Mouse (Mus musculus): ENCODE measurements around the gene Atf7ip.

Atf7ip gene

DNA sequence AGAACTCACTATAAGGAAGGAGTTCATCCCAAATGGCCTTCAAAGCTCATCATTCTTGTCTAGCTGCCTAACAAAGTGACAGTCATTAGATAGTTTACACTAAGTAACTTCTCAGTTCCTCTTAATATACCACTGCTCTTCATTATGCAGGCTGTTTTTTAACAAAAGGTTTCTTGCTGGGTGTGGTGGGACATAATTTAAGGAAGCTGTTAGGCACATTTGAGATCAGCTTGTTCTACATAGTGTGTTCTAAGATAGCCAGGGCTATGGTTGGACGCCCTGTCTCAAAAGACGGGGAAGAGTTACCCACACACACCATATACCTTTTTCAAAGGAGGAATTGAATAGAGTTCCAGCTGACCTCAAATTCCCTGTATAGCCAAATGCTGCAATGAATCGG, 21.9 kb upstream of the Atf7ip start:
- in situ Hi-C loops (cut with MseI, MboI), result no loop called here

DNA sequence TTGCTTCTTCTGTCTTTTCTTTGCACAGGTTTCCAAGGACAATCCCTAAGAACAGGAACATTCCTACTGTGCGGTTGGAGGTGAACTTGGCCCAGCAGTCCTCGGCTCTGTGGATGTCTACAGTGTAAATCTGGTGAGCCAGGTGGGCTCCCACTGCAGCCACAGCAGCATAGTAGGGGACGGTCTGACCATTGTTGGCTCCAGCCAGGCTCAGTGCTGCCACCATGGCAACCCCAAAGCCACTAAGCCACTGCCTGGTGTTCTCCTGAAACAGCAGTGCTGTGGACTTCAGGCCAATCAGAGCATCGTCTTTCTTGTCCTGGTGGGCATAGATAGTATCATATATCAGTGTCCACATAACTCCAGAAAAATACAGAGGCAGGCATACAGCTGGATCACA, 19.8 kb upstream of the Atf7ip start:
- in situ Hi-C loops (cut with MseI, MboI), result no loop called here

DNA sequence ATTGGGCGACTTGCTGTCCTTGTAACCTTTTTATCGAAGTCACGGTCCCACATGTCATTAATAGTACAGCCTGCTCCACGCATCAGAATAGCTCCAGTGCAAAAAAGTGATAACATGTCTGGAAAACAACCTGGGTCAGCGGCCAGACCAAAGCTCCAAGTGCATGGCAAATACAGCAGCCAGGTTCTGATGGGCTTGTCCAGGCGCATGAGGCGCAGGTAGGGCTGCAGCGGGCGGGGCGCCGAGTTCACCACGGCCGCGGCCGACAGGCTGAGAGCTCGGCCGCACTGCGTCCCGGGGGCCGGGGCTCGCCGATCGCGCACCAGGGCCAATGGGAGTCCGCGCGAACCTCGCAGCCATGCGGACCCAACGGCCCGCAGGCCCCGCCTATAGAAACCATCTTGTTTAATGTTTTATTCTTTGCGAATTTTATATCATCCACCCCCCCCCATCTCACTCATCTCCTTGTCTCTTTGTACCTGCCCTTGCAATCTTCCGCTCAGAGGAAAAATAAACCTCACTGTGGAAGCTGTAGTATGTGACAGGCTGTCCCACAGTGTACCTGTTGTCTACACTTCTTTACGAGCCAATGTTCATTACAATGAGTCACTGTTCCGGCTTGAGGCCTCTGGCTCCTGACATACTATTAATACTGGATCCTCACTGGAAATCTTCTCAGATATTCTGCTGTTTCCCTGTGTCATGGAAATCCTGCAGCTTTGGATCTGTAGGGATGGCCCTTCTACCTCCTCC, 19.0 kb upstream of the Atf7ip start:
- in situ Hi-C loops (cut with MseI, MboI), result no loop called here

DNA sequence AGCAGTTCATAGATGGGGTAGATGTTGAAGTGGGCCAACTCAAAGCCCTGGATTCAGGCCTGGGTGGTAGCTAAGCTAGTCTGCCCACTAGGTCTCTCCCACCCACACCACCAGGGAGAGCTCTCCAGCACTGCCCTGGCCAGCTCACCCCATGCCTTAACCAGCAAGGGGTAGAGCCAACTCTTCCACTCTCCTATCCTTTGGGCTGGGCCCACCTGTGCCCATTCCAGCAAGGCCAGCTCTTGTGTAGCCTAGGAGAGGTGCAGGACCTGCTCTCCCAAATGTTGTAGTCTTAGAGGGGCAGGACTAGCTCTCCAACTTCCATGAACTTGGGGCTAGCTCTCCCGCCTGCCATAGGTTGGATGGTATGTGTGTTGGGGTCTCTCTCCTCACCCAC, 18.4 kb upstream of the Atf7ip start:
- in situ Hi-C loops (cut with MseI, MboI), result no loop called here

DNA sequence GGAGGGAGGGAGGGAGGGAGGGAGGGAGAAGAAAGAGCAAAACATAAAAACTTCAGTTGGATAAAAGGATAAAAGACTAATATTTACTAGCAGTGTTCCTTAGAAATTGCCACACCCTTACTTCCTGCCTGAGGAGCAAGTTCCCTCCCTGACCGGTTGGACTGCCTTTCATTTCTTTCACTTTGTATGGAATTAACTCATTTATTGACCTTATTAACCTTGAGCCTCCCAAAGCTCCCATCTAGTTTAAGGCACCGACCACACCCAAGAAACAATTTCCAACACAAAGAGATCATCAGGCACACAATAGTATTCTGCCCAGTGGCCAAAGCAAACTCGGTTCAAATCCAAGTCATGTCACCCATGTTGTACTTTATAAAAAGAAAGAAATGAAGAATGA, 16.1 kb upstream of the Atf7ip start:
- in situ Hi-C loops (cut with MseI, MboI), result no loop called here

DNA sequence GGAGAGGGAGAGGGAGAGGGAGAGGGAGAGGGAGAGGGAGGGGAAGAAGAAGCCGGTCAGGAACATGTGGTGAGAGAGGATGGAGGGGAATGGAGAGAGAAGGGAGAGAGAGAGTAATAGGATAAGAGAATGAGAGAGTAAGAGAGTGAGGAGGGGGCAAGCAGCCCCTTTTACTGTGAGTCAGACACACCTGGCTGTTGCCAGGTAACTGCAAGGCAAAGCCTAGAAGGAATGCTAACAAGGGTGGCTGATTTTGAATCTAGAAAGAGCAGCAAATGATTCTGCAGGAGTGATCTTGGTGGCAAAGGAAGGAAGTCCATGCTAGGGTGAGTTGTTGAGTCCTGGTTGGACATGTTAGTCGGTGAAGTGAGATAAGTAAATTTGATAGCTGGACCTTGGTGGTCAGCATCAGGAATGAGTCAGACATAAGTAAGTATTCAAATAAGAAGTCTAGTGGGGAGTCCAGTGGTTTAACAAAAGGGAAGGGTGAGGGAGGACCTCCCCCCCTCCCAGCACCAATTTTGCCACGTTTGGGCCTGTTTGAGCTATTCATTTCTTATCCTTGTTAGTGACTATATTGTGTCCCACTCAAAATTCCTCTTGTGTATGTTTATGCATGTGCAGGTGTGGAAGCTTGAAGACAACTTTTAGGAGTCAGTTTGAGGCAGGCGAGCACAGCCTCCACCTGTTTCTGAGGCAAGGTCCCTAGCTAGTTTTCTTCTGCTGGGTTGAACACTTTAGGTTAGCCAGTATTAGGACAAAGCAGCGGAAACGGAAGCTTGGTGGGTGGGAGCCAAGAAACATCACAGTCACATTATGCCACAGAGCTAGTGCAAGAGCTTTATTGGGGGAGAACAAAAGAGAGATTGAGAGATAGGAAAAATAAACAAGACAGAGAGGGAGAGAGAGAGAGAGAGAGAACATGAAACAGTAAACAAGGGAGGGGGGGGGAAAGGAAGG, 15.2 kb upstream of the Atf7ip start:
- in situ Hi-C loops (cut with MseI, MboI), result no loop called here

DNA sequence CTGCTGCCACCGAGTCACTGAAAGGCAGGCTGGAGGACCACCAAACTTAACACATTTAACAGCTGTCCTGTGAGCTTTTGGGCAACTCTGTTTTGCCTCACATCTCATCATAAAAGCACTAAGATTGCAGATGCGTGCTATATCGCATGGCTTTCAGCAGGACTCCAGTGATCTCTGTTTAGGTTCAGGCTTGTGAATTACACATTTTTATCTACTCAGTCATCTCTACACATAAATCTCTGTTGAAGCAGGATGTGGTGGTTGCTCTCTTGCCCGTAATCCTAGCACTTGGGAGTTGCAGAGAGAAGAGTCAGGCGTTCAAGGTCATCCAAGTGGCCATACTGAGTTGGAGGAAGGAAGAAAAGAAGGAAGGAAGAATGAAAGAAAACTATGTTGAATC, 14.3 kb upstream of the Atf7ip start:
- in situ Hi-C loops (cut with MseI, MboI), result no loop called here

DNA sequence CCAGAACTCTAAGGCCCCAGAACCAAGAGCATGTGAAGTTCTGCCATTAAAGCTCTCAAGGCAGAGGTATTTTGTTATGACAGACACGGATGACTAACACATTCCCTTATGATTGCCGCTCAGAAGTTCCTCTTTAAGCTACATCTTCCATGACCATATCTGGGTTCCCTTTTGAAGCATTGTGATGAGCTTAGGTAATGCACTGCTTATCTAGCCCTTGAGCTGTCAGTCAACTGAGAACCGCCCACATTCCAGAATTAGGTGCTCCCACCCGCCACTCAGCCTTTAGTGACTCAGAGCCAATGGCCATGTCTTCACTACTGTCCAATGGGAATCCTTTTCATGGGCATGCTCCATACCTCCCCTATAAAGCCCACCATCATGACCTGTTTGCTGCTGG, 13.7 kb upstream of the Atf7ip start:
- in situ Hi-C loops (cut with MseI, MboI), result no loop called here

DNA sequence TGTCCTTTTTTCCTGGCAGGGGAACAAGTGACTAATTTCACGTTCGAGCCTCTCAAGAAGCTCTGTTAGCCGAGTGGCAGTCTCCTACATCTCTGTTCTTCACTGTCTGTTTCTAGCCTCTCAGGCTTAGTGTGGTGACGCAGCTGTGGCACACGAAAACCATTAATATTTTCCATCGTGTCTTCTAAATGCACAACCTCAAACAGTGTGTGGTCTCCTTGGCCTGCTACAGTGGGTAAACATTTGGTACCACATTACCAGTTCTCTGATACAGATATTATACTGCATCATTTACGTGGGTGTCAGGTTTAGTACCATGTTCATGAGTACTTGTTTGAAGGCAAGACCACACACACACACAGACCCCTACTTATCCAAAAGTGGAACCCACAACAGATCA, 12.5 kb upstream of the Atf7ip start:
- in situ Hi-C loops (cut with MseI, MboI), result no loop called here

DNA sequence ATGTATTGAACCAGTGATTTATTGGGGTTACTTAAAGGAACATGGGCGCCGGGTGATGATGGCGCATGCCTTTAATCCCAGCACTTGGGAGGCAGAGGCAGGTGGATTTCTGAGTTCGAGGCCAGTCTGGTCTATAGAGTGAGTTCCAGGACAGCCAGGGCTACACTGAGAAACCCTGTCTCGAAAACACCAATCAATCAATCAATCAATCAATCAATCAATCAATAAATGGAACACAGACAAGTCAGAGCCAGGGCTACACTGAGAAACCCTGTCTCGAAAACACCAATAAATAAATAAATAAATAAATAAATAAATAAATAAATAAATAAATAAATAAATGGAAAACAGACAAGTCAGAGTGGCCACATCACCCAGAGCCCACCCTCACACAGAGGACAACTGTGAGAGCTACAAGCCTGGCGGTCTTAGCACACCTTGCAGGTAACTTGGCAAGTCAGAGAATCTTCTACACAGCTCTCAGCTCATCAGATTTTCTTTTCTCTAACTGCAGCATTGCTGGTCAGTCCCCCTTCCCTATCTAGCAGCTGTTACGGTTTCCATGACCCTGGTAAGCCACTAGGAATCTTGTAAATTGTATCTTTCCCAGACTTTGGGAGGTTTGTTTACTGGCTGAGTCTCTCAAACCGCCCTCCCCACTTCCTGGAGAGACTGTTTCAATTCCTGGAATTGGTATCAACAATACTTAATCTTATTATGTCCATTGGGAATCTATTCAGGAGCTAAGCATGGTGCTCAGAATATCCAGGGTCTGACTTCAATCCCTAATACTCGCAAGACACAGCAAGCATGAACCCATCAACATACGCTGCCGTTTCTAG, 11.8 kb upstream of the Atf7ip start:
- in situ Hi-C loops (cut with MseI, MboI), result no loop called here

DNA sequence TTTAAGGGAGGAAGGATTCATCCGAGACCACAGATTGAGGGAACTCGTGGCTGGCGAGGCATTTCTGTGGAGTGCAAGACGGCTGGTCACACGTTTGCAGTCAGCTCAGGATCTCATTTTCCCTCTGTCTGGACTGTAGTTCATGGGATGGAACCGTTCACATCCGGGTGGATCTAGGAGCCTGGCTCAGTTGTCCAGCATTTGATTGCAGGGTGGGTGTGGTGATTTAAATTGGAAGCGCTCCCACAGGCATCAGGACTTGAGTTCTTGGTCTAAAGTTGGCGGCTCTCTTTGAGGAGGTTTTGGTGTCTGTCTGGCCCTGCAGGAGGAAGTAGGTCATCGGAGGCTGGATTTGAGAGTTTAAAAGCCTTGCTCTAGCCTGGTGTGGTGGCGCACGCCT, 10.9 kb upstream of the Atf7ip start:
- in situ Hi-C loops (cut with MseI, MboI), result no loop called here

DNA sequence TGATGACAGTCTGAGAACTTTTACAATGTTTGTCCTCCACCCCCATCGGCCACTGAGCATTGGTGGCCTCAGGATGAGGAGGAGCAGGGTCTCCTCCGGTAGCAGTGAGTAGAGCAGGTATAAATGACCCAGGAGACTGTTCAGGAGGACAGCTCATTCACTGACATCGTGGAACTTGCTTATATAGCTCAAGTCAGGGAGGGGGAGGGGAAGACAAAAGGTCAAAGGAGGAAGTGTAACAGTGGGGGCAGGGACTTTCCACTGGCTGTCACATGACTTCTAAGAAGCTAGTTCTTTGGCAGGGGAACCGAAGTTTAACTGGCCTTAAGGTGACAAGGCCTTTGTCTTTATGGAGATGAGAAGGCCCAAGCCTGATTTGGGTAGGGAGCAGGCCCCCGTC, 8.2 kb upstream of the Atf7ip start:
- in situ Hi-C loops (cut with MseI, MboI), result no loop called here

DNA sequence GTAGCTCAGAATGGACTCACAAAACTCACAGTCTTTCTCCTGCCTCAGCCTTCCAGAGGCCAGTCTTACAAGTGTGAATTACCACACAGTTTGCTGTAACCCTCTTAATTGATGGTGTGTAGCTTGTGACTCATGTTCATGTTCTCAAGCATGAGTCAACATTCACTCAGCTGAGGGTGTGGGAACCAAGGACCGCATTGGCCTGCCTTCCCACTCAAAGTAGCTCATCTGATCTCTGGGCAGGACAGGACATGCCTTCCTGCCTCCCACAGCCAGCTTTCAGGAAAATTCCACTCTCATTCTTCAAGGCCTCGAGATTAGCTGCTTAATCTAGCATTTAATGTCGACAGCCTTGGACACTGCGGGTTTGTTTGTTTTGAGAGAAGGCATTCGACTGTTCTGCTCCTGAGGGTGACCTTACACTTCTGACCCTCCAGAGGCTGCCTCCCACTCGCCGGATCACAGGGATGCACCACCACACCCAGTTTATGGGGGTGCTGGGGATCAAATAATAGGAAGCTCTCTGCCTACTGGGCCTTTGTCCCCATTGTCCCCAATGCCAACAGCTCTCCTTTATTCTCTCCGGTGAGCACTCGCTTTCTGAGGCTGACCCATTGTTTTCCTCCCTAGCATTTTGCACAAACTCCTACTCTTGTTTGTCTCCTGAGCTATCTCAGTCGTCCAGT, 6.5 kb upstream of the Atf7ip start:
- in situ Hi-C loops (cut with MseI, MboI), result no loop called here

DNA sequence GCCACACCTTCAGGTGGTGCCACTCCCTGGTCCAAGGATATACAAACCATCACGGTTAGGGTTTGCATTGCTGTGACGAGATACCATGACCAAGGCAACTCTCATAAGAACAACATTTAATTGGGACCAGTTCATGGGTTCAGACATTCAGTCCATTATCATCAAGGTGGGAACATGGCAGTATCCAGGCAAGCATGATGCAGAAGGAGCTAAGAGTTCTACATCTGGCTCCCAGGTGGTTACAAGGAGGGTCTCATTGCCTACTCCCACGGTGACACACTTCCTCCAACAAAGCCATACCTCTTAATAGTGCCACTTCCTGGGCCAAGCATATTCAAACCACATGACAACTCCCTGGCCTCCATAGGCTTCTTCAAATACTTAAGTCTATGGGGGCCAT, 2.7 kb downstream of the Atf7ip start:
- in situ Hi-C loops (cut with MseI, MboI), result no loop called here

DNA sequence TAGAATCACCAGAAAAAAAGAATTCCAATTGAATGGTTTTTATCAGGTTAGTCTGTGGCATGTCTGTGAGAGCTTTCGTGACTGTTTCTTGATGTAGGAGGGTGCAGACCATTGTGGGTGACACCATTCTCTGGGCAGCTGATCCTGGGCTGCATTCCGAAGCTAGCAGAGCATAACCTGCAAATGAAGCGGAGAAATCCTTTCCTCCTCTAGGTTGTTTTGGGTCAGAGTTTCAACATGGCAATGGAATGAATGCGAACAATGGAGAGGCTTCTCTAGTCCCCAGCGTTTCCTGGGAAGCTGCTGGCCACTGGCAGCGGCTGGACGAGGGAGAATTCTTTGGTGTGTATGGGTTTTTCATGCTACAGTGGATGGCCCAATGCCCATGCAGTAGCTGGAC, 5.0 kb downstream of the Atf7ip start:
- in situ Hi-C loops (cut with MseI, MboI), result loop anchor here in 1 of 2 experiments (5.0 kb wide), 1 partner anchor 34 kb away; no protein-coding TSS in a partner anchor

DNA sequence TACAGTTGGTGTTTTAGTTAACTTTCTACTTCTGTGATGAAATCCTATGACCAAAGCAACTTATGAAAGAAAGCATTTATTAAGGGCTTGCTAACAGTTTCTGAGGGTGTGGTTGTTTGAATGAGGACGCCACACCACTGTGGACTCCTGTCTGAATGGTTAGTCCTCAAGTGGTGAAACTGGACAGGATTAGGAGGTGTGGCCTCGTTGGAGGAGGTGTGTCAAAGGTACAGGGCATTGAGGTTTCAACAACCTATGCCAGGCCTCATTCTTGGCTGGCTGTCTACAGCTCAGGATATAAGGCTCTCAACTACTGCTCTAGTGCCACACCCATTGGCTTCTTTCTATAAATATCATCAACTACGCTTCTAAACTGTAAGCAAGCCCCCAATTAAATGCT, 6.4 kb downstream of the Atf7ip start:
- in situ Hi-C loops (cut with MseI, MboI), result loop anchor here in 1 of 2 experiments (5.0 kb wide), 1 partner anchor 35 kb away; no protein-coding TSS in a partner anchor

DNA sequence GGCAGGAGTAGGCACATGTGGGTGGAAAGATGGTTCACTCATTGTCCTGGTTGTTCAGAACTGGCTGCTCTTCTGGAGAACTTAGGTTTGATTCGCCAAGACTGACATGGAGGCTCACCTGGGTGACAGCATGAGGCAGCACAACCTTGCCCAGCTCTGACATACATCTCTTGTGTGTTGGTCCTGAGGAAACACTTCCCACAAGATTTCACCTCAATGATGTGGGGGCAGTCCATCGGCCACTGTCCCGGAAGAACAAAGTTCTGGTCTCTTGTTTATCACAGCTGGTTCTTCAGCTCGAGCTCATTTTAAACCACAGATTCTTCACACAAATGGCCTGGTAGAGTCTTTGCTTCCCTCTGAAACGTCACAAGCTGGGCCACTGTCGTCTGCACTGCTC, 10.7 kb downstream of the Atf7ip start:
- in situ Hi-C loops (cut with MseI, MboI), result loop anchor here in 1 of 2 experiments (5.0 kb wide), 1 partner anchor 49 kb away; no protein-coding TSS in a partner anchor

DNA sequence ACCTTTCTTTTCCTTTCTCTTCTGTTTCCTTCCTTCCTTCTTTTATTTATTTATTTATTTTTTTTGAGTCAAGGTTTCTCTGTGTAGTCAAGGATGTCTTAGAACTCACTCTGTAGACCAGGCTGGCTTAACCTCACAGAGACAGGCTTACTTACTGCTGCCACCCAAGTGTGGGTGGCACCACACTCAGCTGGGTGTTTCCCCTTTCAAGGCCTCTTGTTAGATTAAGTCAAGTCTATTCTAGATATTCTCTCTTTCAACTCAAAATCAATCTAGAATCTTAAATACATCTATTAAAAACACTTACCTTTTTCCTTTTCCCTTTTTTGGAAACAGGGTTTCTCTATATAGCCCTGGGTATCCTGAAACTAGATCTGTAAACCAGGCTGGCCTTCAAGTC, 11.3 kb downstream of the Atf7ip start:
- in situ Hi-C loops (cut with MseI, MboI), result loop anchor here in 1 of 2 experiments (5.0 kb wide), 1 partner anchor 50 kb away; no protein-coding TSS in a partner anchor

DNA sequence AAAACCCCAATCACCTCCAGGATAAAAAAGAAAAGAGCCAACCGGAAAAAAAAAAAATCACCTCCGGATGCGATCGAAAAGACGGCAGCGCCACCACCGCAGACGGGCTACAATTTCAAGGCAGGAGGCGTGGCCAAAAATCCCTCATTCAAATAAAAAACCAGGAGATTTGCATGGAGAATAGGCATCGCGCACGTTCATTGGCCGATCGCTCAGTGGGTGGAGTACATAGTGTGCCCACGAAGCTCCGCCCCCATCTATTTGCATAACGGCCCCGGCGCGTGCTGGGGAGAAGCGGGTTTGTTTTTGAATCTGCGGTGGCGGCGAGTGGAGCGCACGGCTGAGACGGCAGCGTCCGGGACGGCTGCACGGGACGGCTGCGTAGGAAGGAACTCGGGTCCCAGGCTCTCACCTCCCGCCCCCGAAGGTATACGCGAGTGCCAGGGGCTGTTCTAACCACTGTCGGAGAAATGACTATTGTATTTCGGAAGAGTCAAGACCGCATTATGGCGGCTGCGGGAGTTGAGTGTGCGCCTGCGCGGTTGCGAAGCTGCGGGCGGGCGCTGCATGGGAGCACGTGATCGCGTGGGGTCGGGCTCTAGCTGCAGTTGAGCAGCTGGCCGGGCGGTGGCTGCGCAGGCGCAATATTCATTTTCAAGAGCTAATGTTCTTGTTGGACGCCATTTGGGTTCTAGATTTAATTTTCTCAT, 12.7 kb downstream of the Atf7ip start:
- in situ Hi-C loops (cut with MseI, MboI), result loop anchor here in 1 of 2 experiments (5.0 kb wide), 1 partner anchor 51 kb away; no protein-coding TSS in a partner anchor

DNA sequence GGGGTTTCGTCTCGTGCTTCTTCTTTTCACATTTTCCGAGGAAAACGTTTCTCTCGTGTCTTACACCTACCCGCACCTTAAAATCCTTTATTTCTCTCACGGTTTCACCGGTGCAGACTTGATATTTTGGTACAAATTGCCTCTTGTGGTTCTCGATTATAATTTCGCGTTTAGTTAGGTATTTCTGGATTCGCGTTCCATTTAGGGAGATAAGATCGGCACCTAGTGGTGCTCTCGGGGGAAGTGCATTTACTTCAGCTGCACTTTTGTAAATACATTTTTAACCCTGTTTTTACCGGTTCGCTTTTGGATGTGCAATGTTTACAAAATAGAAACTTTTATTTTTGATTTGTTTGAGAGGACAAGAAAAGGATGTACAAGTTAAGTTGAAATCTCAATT, 13.3 kb downstream of the Atf7ip start:
- in situ Hi-C loops (cut with MseI, MboI), result loop anchor here in 1 of 2 experiments (5.0 kb wide), 1 partner anchor 52 kb away; no protein-coding TSS in a partner anchor

Data from mouse trophoblast stem cell (cell line).